Mouse (Mus musculus) heart, adult 2 months (tissue): ENCODE results near the gene Wfdc15a. TPM values are rescaled to one million over a fixed set of nuclear protein-coding genes. Genes with fewer than 3 reads are reported as not detected.

Source experiments
- DNase-seq, 2 experiments: peaks; one replicate each; pipeline ENCODE4 v3.0.0; 2021
- H3K27ac ChIP-seq: fragments of 200-600 bp; 2 replicates; pipeline ENCODE4 v1.8.1; 2022
- H3K27me3 ChIP-seq: fragments of 200-500 bp; 2 replicates; pipeline ENCODE4 v1.6.1; 2012; ENCODE audit warnings: mild to moderate bottlenecking, low read length, inconsistent platforms, mixed read lengths; ENCODE audit not compliant: control insufficient read depth, insufficient read depth
- H3K36me3 ChIP-seq: fragments of 200-500 bp; 2 replicates; pipeline ENCODE4 v1.6.1; 2012; ENCODE audit warnings: low read length, inconsistent platforms; ENCODE audit not compliant: control insufficient read depth, insufficient read depth
- H3K4me1 ChIP-seq: fragments of 200-500 bp; 2 replicates; pipeline ENCODE4 v1.6.1; 2011; ENCODE audit warnings: low read length; ENCODE audit not compliant: control insufficient read depth, insufficient read depth
- H3K4me3 ChIP-seq: fragments of 200-600 bp; 2 replicates; pipeline ENCODE4 v1.8.1; 2022
- H3K79me2 ChIP-seq: fragments of 200-500 bp; replicated peaks from 2 replicates; pipeline ENCODE4 v1.6.1; 2012; ENCODE audit warnings: mild to moderate bottlenecking, inconsistent platforms, low read length, moderate library complexity, mixed read lengths; ENCODE audit not compliant: control insufficient read depth, insufficient read depth
- H3K9ac ChIP-seq: fragments of 200-500 bp; 2 replicates; pipeline ENCODE4 v1.6.1; 2012; ENCODE audit warnings: low read depth, mild to moderate bottlenecking, control low read depth, inconsistent platforms, low read length, mixed read lengths
- CTCF ChIP-seq: fragments of 200-600 bp; IDR thresholded peaks from 2 replicates; pipeline ENCODE4 v1.8.1; 2022; ENCODE audit warnings: antibody characterized with exemption, mild to moderate bottlenecking, moderate library complexity
- EP300 ChIP-seq: fragments of 200-500 bp; IDR thresholded peaks from 2 replicates; pipeline ENCODE4 v1.6.1; 2011; ENCODE audit warnings: low read depth, low read length, control low read depth; ENCODE audit not compliant: insufficient read depth
- POLR2A ChIP-seq: fragments of 200-500 bp; IDR thresholded peaks from 2 replicates; pipeline ENCODE4 v1.6.1; 2011; ENCODE audit warnings: mild to moderate bottlenecking, low read depth, low read length, control low read depth; ENCODE audit not compliant: insufficient read depth
- WGBS: fragments of 180-500 bp; shearing (Covaris S2); methylation state at CpG from one replicate; pipeline ENCODE4 v1.1.7; 2018; 5-methylcytosine and 5-hydroxymethylcytosine counted together
- intact Hi-C: fragments of 180-260 bp; cut with DNase I; formaldehyde crosslinking; loops from one replicate; pipeline ENCODE4 v1.15.1; 2025
- long read RNA-seq: library from polyadenylated mRNA; stranded (forward); transcript quantifications from one replicate; pipeline ENCODE4 v2.0.0, GENCODE M21; 2021
- polyA plus RNA-seq: library from polyadenylated mRNA; depleted of rRNA; stranded (reverse); fragments of >200 nt; gene quantifications from 2 replicates; pipeline ENCODE4 v1.2.3, GENCODE M21; 2012; rRNA removed
- total RNA-seq, 2 experiments: library from RNA; stranded (reverse); gene quantifications; 2 replicates each; pipeline ENCODE4 v1.2.3; 2021

Wfdc15a gene
- total RNA-seq (not detected), polyA plus RNA-seq (not detected in 2 replicates)
- long read RNA-seq: 0 reads

- H3K4me3 ChIP-seq: no peak within 1 kb of the TSS
- no peak within 1 kb of the TSS for H3K9ac ChIP-seq
- WGBS: 74% methylated on average over 20 of the region's 20 CpGs
- no peak within 1 kb of the TSS for H3K27ac ChIP-seq
- H3K36me3 ChIP-seq: no peaks in the 10 kb centered on the region
- no peaks in the 10 kb centered on the region for H3K27me3 ChIP-seq
- no peak for DNase-seq
- H3K79me2 ChIP-seq: no peaks in the 10 kb centered on the region
- H3K4me1 ChIP-seq: no peaks in the 10 kb centered on the region
- no peak for TF ChIP-seq EP300
- no peak for TF ChIP-seq CTCF
- intact Hi-C loops: no loop called here
Measured at GRCm38 (mm10) chr2:164199626-164200327, at the start of gene Wfdc15a. Wfdc15a (minus strand) TSS chr2:164200130.

GRCm38 (mm10) chr2:164238366-164238765 is 38.4 kb upstream of the Wfdc15a start, which contains the start of gene Svs2:
Svs2 (minus strand) TSS chr2:164238466.
- no peaks in the 10 kb centered on the region for H3K36me3 ChIP-seq
- intact Hi-C loops: no loop called here
- H3K79me2 ChIP-seq: no peaks in the 10 kb centered on the region
- TF ChIP-seq EP300 (no peak), POLR2A (no peak), CTCF (no peak)
- no peak within 1 kb of the TSS for H3K27ac ChIP-seq
- no peaks in the 10 kb centered on the region; the same call in 1 of the 2 replicates for H3K27me3 ChIP-seq
- H3K4me1 ChIP-seq: no peaks in the 10 kb centered on the region; the same call in 1 of the 2 replicates
- 80% methylated on average over 3 of the region's 3 CpGs for WGBS
- H3K9ac ChIP-seq: no peak within 1 kb of the TSS
- no peak for DNase-seq
- H3K4me3 ChIP-seq: no peak within 1 kb of the TSS

GRCm38 (mm10) chr2:164232671-164233070 is 32.7 kb upstream of the Wfdc15a start:
- no peak overlapping the region for H3K9ac ChIP-seq
- H3K79me2 ChIP-seq: no peaks in the 10 kb centered on the region
- no peak for DNase-seq
- TF ChIP-seq POLR2A (no peak), EP300 (no peak), CTCF (no peak)
- intact Hi-C loops: no loop called here
- no peaks in the 10 kb centered on the region for H3K27me3 ChIP-seq
- no peak overlapping the region for H3K27ac ChIP-seq
- 80% methylated on average over 8 of the region's 8 CpGs for WGBS
- H3K4me1 ChIP-seq: no peaks in the 10 kb centered on the region
- no peaks in the 10 kb centered on the region for H3K36me3 ChIP-seq
- H3K4me3 ChIP-seq: no peak overlapping the region

GRCm38 (mm10) chr2:164228361-164229070 is 28.6 kb upstream of the Wfdc15a start:
- no peak for TF ChIP-seq CTCF
- TF ChIP-seq EP300: no peak
- TF ChIP-seq POLR2A: no peak
- H3K27me3 ChIP-seq: no peaks in the 10 kb centered on the region
- WGBS: 67% methylated on average over 8 of the region's 8 CpGs
- H3K27ac ChIP-seq: no peak overlapping the region
- no peak overlapping the region for H3K9ac ChIP-seq
- no peak for DNase-seq
- no peaks in the 10 kb centered on the region for H3K79me2 ChIP-seq
- no peak overlapping the region for H3K4me3 ChIP-seq
- H3K36me3 ChIP-seq: no peaks in the 10 kb centered on the region
- no peaks in the 10 kb centered on the region for H3K4me1 ChIP-seq
- intact Hi-C loops: no loop called here

GRCm38 (mm10) chr2:164221522-164221921 is 21.6 kb upstream of the Wfdc15a start, which contains the start of gene Wfdc15b:
Wfdc15b (minus strand) TSS chr2:164221660.
- no peak for TF ChIP-seq POLR2A
- no peak for TF ChIP-seq CTCF
- TF ChIP-seq EP300: no peak
- WGBS: 79% methylated on average over 11 of the region's 11 CpGs
- no peak within 1 kb of the TSS for H3K27ac ChIP-seq

GRCm38 (mm10) chr2:164219295-164219694 is 19.4 kb upstream of the Wfdc15a start:
- Histone ChIP-seq H3K36me3 (no peaks in the 10 kb centered on the region), H3K27me3 (no peaks in the 10 kb centered on the region), H3K4me1 (no peaks in the 10 kb centered on the region), H3K27ac (no peak overlapping the region), H3K79me2 (no peaks in the 10 kb centered on the region), H3K4me3 (no peak overlapping the region), H3K9ac (no peak overlapping the region)
- TF ChIP-seq EP300 (no peak), POLR2A (no peak), CTCF (no peak)
- WGBS: 83% methylated on average over 9 of the region's 9 CpGs
- no peak for DNase-seq
- intact Hi-C loops: no loop called here

More at GRCm38 (mm10) chr2:164221522-164221921, 21.6 kb upstream of the Wfdc15a start, which contains the start of gene Wfdc15b:
- intact Hi-C loops: no loop called here
- Histone ChIP-seq H3K9ac (no peak within 1 kb of the TSS), H3K79me2 (no peaks in the 10 kb centered on the region), H3K4me3 (no peak within 1 kb of the TSS), H3K4me1 (no peaks in the 10 kb centered on the region), H3K27me3 (no peaks in the 10 kb centered on the region), H3K36me3 (no peaks in the 10 kb centered on the region)
- no peak for DNase-seq
